Mouse (Mus musculus): ENCODE measurements at regions not wholly inside any gene's neighbourhood (a gene's known extent, or its start where the extent isn't known, plus 50 kb on each side); places are given as distances from the start of the nearest gene placed in this dataset.

GRCm38 (mm10) chr12:26885831-26886634 lies 417.0 kb downstream of the Cmpk2 start:
- no peak for DNase-seq

GRCm38 (mm10) chr12:26885083-26885482 lies 416.1 kb downstream of the Cmpk2 start:
- no peak for DNase-seq

- DNase-seq: no peak
Measured at GRCm38 (mm10) chr12:26884156-26884555, 415.2 kb downstream of the Cmpk2 start.

GRCm38 (mm10) chr12:26877691-26878121 lies 408.7 kb downstream of the Cmpk2 start:
- no peak for DNase-seq

- DNase-seq: no peak
Measured at GRCm38 (mm10) chr12:26877284-26877683, 408.3 kb downstream of the Cmpk2 start.

- no peak for DNase-seq
Measured at GRCm38 (mm10) chr12:26872466-26872865, 403.5 kb downstream of the Cmpk2 start.

- no peak for DNase-seq
Measured at GRCm38 (mm10) chr12:26867731-26868130, 398.7 kb downstream of the Cmpk2 start.

GRCm38 (mm10) chr12:26855091-26855516 lies 386.1 kb downstream of the Cmpk2 start:
- peak; percentile 58 for DNase-seq

- no peak for DNase-seq
Measured at GRCm38 (mm10) chr12:26844917-26845316, 375.9 kb downstream of the Cmpk2 start.

GRCm38 (mm10) chr12:26842696-26843095 lies 373.7 kb downstream of the Cmpk2 start:
- no peak for DNase-seq

GRCm38 (mm10) chr12:26821257-26821968 lies 352.4 kb downstream of the Cmpk2 start:
- DNase-seq: no peak

- DNase-seq: peak; percentile 18
Measured at GRCm38 (mm10) chr12:26817866-26818265, 348.9 kb downstream of the Cmpk2 start.

GRCm38 (mm10) chr12:26815771-26816170 lies 346.8 kb downstream of the Cmpk2 start:
- DNase-seq: no peak

- no peak for DNase-seq
Measured at GRCm38 (mm10) chr12:26810565-26811177, 341.7 kb downstream of the Cmpk2 start.

- no peak for DNase-seq
Measured at GRCm38 (mm10) chr12:26809670-26810069, 340.7 kb downstream of the Cmpk2 start.

GRCm38 (mm10) chr12:26802542-26802941 lies 333.5 kb downstream of the Cmpk2 start:
- peak; percentile 24 for DNase-seq

- no peak for DNase-seq
Measured at GRCm38 (mm10) chr12:26799310-26799709, 330.3 kb downstream of the Cmpk2 start.

GRCm38 (mm10) chr12:26796367-26796766 lies 327.4 kb downstream of the Cmpk2 start:
- DNase-seq: no peak

- no peak for DNase-seq
Measured at GRCm38 (mm10) chr12:26789336-26789846, 320.4 kb downstream of the Cmpk2 start.

- DNase-seq: no peak
Measured at GRCm38 (mm10) chr12:26785550-26785949, 316.5 kb downstream of the Cmpk2 start.

- no peak for DNase-seq
Measured at GRCm38 (mm10) chr12:26784426-26784825, 315.4 kb downstream of the Cmpk2 start.

- DNase-seq: no peak
Measured at GRCm38 (mm10) chr12:26783800-26784199, 314.8 kb downstream of the Cmpk2 start.

- DNase-seq: no peak
Measured at GRCm38 (mm10) chr12:26781537-26781936, 312.5 kb downstream of the Cmpk2 start.
